Mouse (Mus musculus) heart, adult 2 months (tissue): ENCODE results near the gene Mfsd2a. TPM values are rescaled to one million over a fixed set of nuclear protein-coding genes. Genes with fewer than 3 reads are reported as not detected.
A peak's percentile ranks its signal among the peaks of the same experiment; 100 is the strongest.

Experiments
- DNase-seq, 2 experiments: peaks; one replicate each; pipeline ENCODE4 v3.0.0; 2021
- H3K27ac ChIP-seq: fragments of 200-600 bp; 2 replicates; pipeline ENCODE4 v1.8.1; 2022
- H3K27me3 ChIP-seq: fragments of 200-500 bp; 2 replicates; pipeline ENCODE4 v1.6.1; 2012; ENCODE audit warnings: mild to moderate bottlenecking, low read length, inconsistent platforms, mixed read lengths; ENCODE audit not compliant: control insufficient read depth, insufficient read depth
- H3K36me3 ChIP-seq: fragments of 200-500 bp; 2 replicates; pipeline ENCODE4 v1.6.1; 2012; ENCODE audit warnings: low read length, inconsistent platforms; ENCODE audit not compliant: control insufficient read depth, insufficient read depth
- H3K4me1 ChIP-seq: fragments of 200-500 bp; 2 replicates; pipeline ENCODE4 v1.6.1; 2011; ENCODE audit warnings: low read length; ENCODE audit not compliant: control insufficient read depth, insufficient read depth
- H3K4me3 ChIP-seq: fragments of 200-600 bp; 2 replicates; pipeline ENCODE4 v1.8.1; 2022
- H3K79me2 ChIP-seq: fragments of 200-500 bp; replicated peaks from 2 replicates; pipeline ENCODE4 v1.6.1; 2012; ENCODE audit warnings: mild to moderate bottlenecking, inconsistent platforms, low read length, moderate library complexity, mixed read lengths; ENCODE audit not compliant: control insufficient read depth, insufficient read depth
- H3K9ac ChIP-seq: fragments of 200-500 bp; 2 replicates; pipeline ENCODE4 v1.6.1; 2012; ENCODE audit warnings: low read depth, mild to moderate bottlenecking, control low read depth, inconsistent platforms, low read length, mixed read lengths
- CTCF ChIP-seq: fragments of 200-600 bp; IDR thresholded peaks from 2 replicates; pipeline ENCODE4 v1.8.1; 2022; ENCODE audit warnings: antibody characterized with exemption, mild to moderate bottlenecking, moderate library complexity
- EP300 ChIP-seq: fragments of 200-500 bp; IDR thresholded peaks from 2 replicates; pipeline ENCODE4 v1.6.1; 2011; ENCODE audit warnings: low read depth, low read length, control low read depth; ENCODE audit not compliant: insufficient read depth
- POLR2A ChIP-seq: fragments of 200-500 bp; IDR thresholded peaks from 2 replicates; pipeline ENCODE4 v1.6.1; 2011; ENCODE audit warnings: mild to moderate bottlenecking, low read depth, low read length, control low read depth; ENCODE audit not compliant: insufficient read depth
- WGBS: fragments of 180-500 bp; shearing (Covaris S2); methylation state at CpG from one replicate; pipeline ENCODE4 v1.1.7; 2018; 5-methylcytosine and 5-hydroxymethylcytosine counted together
- intact Hi-C: fragments of 180-260 bp; cut with DNase I; formaldehyde crosslinking; loops from one replicate; pipeline ENCODE4 v1.15.1; 2025
- polyA plus RNA-seq: library from polyadenylated mRNA; depleted of rRNA; stranded (reverse); fragments of >200 nt; gene quantifications from 2 replicates; pipeline ENCODE4 v1.2.3, GENCODE M21; 2012
- total RNA-seq, 2 experiments: library from RNA; stranded (reverse); gene quantifications; 2 replicates each; pipeline ENCODE4 v1.2.3; 2021

Gene Mfsd2a
- total and polyA plus RNA-seq, 3 experiments: 0.12 to 0.39 (median 0.23) TPM

DNA sequence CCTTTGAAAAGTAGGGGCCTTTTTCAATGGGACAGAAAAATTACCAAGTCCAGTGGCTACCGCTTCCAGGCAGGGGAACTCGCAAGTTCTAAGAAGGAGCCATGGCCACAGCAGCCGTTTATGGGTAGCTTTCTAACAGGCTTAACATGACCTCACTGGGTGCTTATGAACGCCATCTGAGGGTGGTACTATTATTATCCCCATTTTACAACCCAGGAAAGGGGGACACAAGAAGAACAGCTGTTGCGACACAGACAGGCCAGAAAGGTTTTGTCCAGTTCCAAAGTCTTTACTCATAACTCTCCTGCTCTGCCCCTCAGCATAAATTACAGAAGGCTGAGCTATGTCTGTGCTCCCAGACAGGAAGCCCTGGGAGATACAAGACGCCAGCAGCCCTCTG lies 601 bp upstream of the Mfsd2a start:
- H3K9ac ChIP-seq: no peak overlapping the region
- no peak for TF ChIP-seq POLR2A
- no peak for TF ChIP-seq EP300
- no peak for TF ChIP-seq CTCF
- intact Hi-C loops: no loop called here
- WGBS: 41% methylated on average over 6 of the region's 6 CpGs
- no peaks in the 10 kb centered on the region for H3K4me1 ChIP-seq
- H3K79me2 ChIP-seq: no peaks in the 10 kb centered on the region
- DNase-seq: no peak
- H3K27me3 ChIP-seq: peaks cover 4% of the 10 kb centered on the region; the same call in 1 of the 2 replicates
- H3K36me3 ChIP-seq: no peaks in the 10 kb centered on the region
- no peak overlapping the region for H3K27ac ChIP-seq
- H3K4me3 ChIP-seq: peak overlapping the region; percentile 53; the same call in 1 of the 2 replicates

DNA sequence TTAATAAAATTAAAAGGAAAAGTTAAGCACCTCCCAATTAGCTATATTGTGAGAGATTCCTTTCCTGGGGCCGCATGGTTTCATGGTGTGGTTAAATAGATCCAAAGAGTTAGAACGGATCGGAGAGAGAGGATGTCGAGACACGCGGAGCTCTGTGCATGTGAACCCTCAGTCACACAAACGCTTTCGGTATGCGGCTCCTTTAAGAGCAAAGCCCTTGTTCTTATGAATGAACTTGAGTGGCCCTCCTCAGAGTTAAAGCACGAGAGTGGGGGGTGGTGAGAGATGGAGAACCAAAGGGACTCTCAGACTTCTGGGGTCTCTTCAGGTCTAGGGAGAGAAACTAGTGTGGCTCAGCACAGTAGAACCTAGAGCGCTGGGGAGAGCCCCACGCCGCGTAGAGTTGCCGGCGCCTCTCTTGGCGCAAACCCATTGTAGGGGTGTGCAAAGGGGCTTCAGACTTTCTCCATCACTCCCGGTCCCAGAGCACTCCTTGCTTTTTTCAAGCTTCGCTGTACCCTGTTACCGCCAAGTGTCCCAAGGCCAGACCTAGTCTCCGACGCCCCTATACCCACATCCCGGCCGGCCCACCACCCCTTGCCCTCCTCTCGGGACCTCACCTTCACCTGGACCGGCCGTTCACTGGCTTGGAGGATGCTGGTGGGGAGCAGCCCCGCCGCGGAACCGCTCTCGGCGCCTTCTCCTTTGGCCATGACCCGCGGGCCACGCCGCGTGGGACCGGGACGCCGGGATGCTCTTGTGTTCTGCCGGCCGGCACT lies 478 bp downstream of the Mfsd2a start:
- 1% methylated on average over 43 of the region's 43 CpGs for WGBS
- TF ChIP-seq EP300: no peak
- no peak for TF ChIP-seq CTCF
- no peak for TF ChIP-seq POLR2A
- Histone ChIP-seq H3K79me2 (no peaks in the 10 kb centered on the region), H3K27me3 (peaks cover 4% of the 10 kb centered on the region; the same call in 1 of the 2 replicates), H3K4me3 (peak overlapping the region; percentile 53), H3K9ac (peak overlapping the region; percentile 15; the same call in 1 of the 2 replicates), H3K36me3 (no peaks in the 10 kb centered on the region), H3K27ac (no peak overlapping the region), H3K4me1 (no peaks in the 10 kb centered on the region)
- intact Hi-C loops: no loop called here
- DNase-seq: no peak

DNA sequence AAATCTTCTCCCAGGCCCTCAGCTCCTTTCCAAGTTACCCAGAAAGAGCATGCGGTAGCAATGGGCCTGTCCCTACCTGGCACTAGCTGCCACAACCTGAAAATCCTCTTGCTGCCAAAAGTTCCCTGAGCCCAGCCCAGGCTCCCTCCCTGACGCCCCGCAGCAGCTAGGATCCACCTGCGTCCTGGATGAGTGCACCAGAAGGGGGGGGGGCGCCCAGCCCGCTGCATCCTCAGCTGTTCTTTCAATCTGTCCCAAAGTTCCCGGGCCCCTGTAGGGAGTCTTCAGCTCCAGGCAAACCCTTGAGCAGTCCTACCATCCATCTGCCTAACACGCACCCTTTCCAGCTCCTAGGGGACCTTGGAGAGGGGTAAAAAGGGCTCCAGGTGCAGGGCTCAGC lies 1.2 kb downstream of the Mfsd2a start:
- no peak for TF ChIP-seq EP300
- TF ChIP-seq POLR2A: no peak
- TF ChIP-seq CTCF: no peak
- intact Hi-C loops: no loop called here
- no peaks in the 10 kb centered on the region for H3K36me3 ChIP-seq
- H3K4me3 ChIP-seq: peak overlapping the region; percentile 53; the same call in 1 of the 2 replicates
- 18% methylated on average over 8 of the region's 8 CpGs for WGBS
- H3K27ac ChIP-seq: no peak overlapping the region
- no peaks in the 10 kb centered on the region for H3K79me2 ChIP-seq
- H3K27me3 ChIP-seq: peaks cover 4% of the 10 kb centered on the region; the same call in 1 of the 2 replicates
- no peak for DNase-seq
- no peak overlapping the region for H3K9ac ChIP-seq
- no peaks in the 10 kb centered on the region; the same call in 1 of the 2 replicates for H3K4me1 ChIP-seq

DNA sequence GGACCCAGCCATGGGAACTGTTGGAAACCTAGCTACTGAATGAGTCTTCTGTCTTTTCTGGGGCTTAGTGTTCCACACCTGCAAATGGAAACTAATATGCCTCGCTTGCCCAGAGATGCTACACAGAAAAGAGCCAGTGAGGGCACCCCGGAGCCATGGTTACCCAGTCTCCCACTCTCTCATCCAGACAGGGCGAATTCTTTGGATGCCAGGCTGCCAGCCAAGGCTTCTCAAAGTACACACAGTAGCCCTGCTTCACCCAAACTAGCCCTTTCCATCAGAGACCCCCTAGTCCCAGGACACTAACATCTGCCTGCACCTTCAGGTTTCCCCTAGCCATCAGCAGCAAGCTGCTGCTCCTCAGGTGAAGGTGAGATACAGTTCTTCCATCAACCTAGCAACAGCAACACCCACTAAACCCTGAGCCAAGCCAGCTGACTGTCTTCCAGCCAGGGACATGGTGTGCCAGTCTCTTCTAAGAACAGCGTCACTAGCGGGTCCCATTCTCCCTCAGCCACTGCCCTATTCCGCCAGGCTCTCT lies 2.4 kb downstream of the Mfsd2a start:
- no peaks in the 10 kb centered on the region; the same call in 1 of the 2 replicates for H3K4me1 ChIP-seq
- no peaks in the 10 kb centered on the region for H3K79me2 ChIP-seq
- 60% methylated on average over 6 of the region's 6 CpGs for WGBS
- intact Hi-C loops: no loop called here
- H3K27me3 ChIP-seq: peaks cover 4% of the 10 kb centered on the region; the same call in 1 of the 2 replicates
- H3K9ac ChIP-seq: no peak overlapping the region
- no peak for TF ChIP-seq CTCF
- no peak for TF ChIP-seq POLR2A
- no peak for TF ChIP-seq EP300
- peak; percentile 32 to 50 for DNase-seq
- H3K27ac ChIP-seq: no peak overlapping the region
- H3K4me3 ChIP-seq: no peak overlapping the region
- H3K36me3 ChIP-seq: no peaks in the 10 kb centered on the region

DNA sequence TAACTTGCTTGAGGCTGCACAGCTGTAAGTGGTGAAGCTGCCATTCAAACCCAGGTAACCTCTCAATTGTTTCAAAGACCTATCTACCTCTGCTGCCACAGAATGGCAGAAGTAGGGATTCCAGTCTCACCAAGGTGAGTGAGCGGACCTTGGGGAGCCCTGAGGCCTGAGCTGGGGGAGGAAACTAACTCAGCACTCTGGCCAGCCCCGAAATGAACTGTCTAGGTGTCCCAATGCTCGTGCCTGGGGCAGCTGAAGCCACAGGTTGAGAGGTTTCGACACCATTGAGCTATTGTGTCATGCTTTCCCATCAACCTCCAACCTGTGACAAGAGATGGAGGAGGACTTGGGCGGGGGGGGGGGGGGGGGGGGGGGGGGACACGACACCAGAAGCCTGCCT lies 4.7 kb downstream of the Mfsd2a start:
- no peak for DNase-seq
- Histone ChIP-seq H3K79me2 (no peaks in the 10 kb centered on the region), H3K36me3 (no peaks in the 10 kb centered on the region), H3K27ac (no peak overlapping the region), H3K4me1 (no peaks in the 10 kb centered on the region; the same call in 1 of the 2 replicates), H3K27me3 (peaks cover 4% of the 10 kb centered on the region; the same call in 1 of the 2 replicates), H3K9ac (no peak overlapping the region), H3K4me3 (no peak overlapping the region)
- 71% methylated on average over 5 of the region's 6 CpGs for WGBS
- intact Hi-C loops: no loop called here
- no peak for TF ChIP-seq EP300

DNA sequence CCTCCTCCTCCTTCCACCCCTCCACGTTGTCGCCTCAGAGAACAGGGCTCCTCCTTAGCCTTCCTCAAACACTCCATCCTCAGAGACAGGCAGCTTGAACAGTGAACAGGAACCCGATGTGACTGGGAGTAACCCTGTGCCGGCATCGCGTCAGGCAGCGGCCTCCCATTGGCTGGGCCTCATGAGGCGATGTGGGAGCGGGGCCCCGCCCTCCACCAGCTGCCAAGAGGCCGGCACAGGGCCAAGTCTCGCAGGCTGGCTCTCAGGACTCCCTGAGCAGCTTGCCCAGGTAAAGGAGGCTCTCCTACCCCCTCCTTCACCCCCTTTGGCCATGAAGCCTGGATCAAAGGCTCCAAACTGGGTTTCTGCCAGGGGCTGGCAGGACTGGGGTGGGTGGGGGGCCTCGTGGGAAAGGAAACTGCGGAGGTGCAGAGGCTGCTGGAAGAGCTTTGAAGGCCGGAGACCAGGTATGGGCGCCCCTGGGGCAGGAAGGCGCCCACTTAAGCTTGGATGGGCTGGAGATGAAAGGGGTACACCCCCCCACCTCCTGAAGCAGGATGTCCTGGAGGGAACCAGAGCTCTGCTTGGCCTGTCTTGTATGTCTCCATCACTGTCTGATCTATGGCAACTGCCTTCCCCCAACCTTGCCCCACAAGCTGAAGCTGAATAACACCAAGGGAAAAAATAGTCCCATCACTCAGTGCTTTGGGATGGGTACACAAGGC lies 5.4 kb downstream of the Mfsd2a start:
- Histone ChIP-seq H3K9ac (no peak overlapping the region), H3K36me3 (no peaks in the 10 kb centered on the region), H3K4me3 (no peak overlapping the region), H3K27me3 (no peaks in the 10 kb centered on the region), H3K79me2 (no peaks in the 10 kb centered on the region), H3K4me1 (no peaks in the 10 kb centered on the region; the same call in 1 of the 2 replicates), H3K27ac (no peak overlapping the region)
- DNase-seq: peak; percentile 71 to 83
- intact Hi-C loops: no loop called here
- 11% methylated on average over 17 of the region's 17 CpGs for WGBS
- no peak for TF ChIP-seq CTCF
- no peak for TF ChIP-seq EP300
- TF ChIP-seq POLR2A: no peak
